Mouse (Mus musculus): ENCODE results near the gene Bbs1. TPM values are rescaled to one million over a fixed set of nuclear protein-coding genes. Genes with fewer than 3 reads are reported as not detected.

Gene Bbs1
- total and polyA plus RNA-seq, 3 experiments, result 1.2 to 1.9 TPM; not detected in 1

DNA sequence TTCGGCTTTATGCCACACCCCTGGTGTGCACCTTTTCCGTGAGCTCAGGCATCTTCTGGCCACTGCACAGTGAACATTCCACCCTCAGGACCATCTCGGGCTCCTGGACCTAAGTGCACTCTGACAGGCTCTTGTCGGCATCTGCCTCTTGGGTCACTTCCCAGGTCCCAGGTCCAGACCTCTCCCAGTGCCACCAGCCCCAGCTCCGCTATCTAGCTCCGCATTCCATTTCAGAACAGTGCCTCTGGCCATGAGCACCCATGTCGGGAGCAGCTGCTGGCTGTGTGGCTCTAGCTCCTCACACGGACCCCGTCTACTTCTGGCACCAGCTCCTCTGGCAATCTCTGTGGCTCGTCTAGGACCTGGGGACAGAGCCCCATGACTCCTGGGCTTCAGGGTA is 16.6 kb downstream of the Bbs1 start:
- no peak overlapping the region for H3K9ac ChIP-seq (ENCODE audit: control insufficient read depth, low read depth, low read length, poor library complexity, severe bottlenecking)
- H3K4me1 ChIP-seq (ENCODE audit: control insufficient read depth in 1 of 2, insufficient read depth in 2 of 2, low read length in 2 of 2), result peaks cover 4 to 9% of the 10 kb centered on the region in 2 experiments
- H3K27me3 ChIP-seq (ENCODE audit: control insufficient read depth in 1 of 2, insufficient read depth in 2 of 2, low read length in 2 of 2), result no peaks in the 10 kb centered on the region
- H3K9me3 ChIP-seq (replicated peaks; ENCODE audit: insufficient read depth, low read length), result no peaks in the 10 kb centered on the region
- H3K79me2 ChIP-seq (ENCODE audit: control insufficient read depth, insufficient read depth, low read length, poor library complexity), result no peaks in the 10 kb centered on the region
- peaks cover 0 to 5% of the 10 kb centered on the region in 2 experiments; a peak in 2 of 4 replicates for H3K36me3 ChIP-seq (ENCODE audit: control insufficient read depth in 1 of 2, insufficient read depth in 2 of 2, low read length in 2 of 2)
- no peak overlapping the region for H3K27ac ChIP-seq (ENCODE audit: control insufficient read depth, low read depth, low read length)
- TF ChIP-seq USF2 (IDR thresholded peaks at IDR 0.05; ENCODE audit: borderline replicate concordance in 1 of 2, insufficient read depth in 1 of 2, low read depth in 1 of 2, low read length in 2 of 2), result no peak
- TF ChIP-seq HCFC1 (IDR thresholded peaks at IDR 0.05; ENCODE audit: low read depth, low read length), result no peak
- TF ChIP-seq SMC3 (IDR thresholded peaks at IDR 0.05; ENCODE audit: low read depth, low read length), result no peak
- no peak for TF ChIP-seq POLR2A (IDR thresholded peaks at IDR 0.05; ENCODE audit: control insufficient read depth in 1 of 2, insufficient read depth in 1 of 2, low read depth in 1 of 2, low read length in 2 of 2, poor library complexity in 1 of 2)
- TF ChIP-seq E2F4 (IDR thresholded peaks at IDR 0.05; ENCODE audit: borderline replicate concordance, low read depth, low read length), result no peak
- TF ChIP-seq BHLHE40 (IDR thresholded peaks at IDR 0.05; ENCODE audit: borderline replicate concordance, low read depth, low read length), result no peak
- no peak for TF ChIP-seq TCF12 (IDR thresholded peaks at IDR 0.05; ENCODE audit: low read depth, low read length)
- no peak for TF ChIP-seq CHD1 (IDR thresholded peaks at IDR 0.05; ENCODE audit: low read depth, low read length)
- TF ChIP-seq MAFK (IDR thresholded peaks at IDR 0.05; ENCODE audit: borderline replicate concordance, low read depth, low read length), result no peak
- no peak for TF ChIP-seq NRF1 (IDR thresholded peaks at IDR 0.05; ENCODE audit: insufficient read depth, low read depth, low read length, poor library complexity, severe bottlenecking)
- TF ChIP-seq JUND (IDR thresholded peaks at IDR 0.05; ENCODE audit: low read depth, low read length), result no peak
- no peak for TF ChIP-seq MAZ (IDR thresholded peaks at IDR 0.05; ENCODE audit: low read depth, low read length)
- no peak for TF ChIP-seq ZNF384 (IDR thresholded peaks at IDR 0.05; ENCODE audit: low read depth, low read length)
- TF ChIP-seq RCOR1 (IDR thresholded peaks at IDR 0.05; ENCODE audit: low read depth, low read length), result no peak
- TF ChIP-seq RAD21 (IDR thresholded peaks at IDR 0.05; ENCODE audit: low read depth, low read length), result no peak
- no peak for TF ChIP-seq MAX (IDR thresholded peaks at IDR 0.05; ENCODE audit: low read length)
- DNase-seq (ENCODE audit: low read depth, low spot score), result no peak
- H3K4me3 ChIP-seq (ENCODE audit: control insufficient read depth in 1 of 2, insufficient read depth in 1 of 2, low read depth in 2 of 2, low read length in 2 of 2), result no peak overlapping the region

GRCm38 (mm10) chr19:4883961-4884360 is 22.5 kb downstream of the Bbs1 start:
- H3K27ac ChIP-seq (ENCODE audit: control insufficient read depth, low read depth, low read length), result no peak overlapping the region

More at GRCm38 (mm10) chr19:4883961-4884360, 22.5 kb downstream of the Bbs1 start:
- Histone ChIP-seq H3K27me3 (ENCODE audit: control insufficient read depth in 1 of 2, insufficient read depth in 2 of 2, low read length in 2 of 2) (no peaks in the 10 kb centered on the region), H3K36me3 (ENCODE audit: control insufficient read depth in 1 of 2, insufficient read depth in 2 of 2, low read length in 2 of 2) (peaks cover 0 to 5% of the 10 kb centered on the region in 2 experiments; a peak in 2 of 4 replicates), H3K79me2 (ENCODE audit: control insufficient read depth, insufficient read depth, low read length, poor library complexity) (peaks cover 12% of the 10 kb centered on the region), H3K4me1 (ENCODE audit: control insufficient read depth in 1 of 2, insufficient read depth in 2 of 2, low read length in 2 of 2) (peaks cover 0 to 11% of the 10 kb centered on the region in 2 experiments; a peak in 2 of 4 replicates), H3K9me3 (replicated peaks; ENCODE audit: insufficient read depth, low read length) (no peaks in the 10 kb centered on the region), H3K4me3 (ENCODE audit: control insufficient read depth in 1 of 2, insufficient read depth in 1 of 2, low read depth in 2 of 2, low read length in 2 of 2) (no peak overlapping the region), H3K9ac (ENCODE audit: control insufficient read depth, low read depth, low read length, poor library complexity, severe bottlenecking) (no peak overlapping the region)
- TF ChIP-seq CHD2 (IDR thresholded peaks at IDR 0.05; ENCODE audit: low read length) (no peak), POLR2A (IDR thresholded peaks at IDR 0.05; ENCODE audit: control insufficient read depth in 1 of 2, insufficient read depth in 1 of 2, low read depth in 1 of 2, low read length in 2 of 2, poor library complexity in 1 of 2) (0 out of 4 replicates have a peak, but pooled peaks of 1 of the 2 experiments have one; percentile 13)
- no peak for DNase-seq (ENCODE audit: low read depth, low spot score)
